Mouse (Mus musculus) G1E-ER4 (cell line): ENCODE results near the gene Hmga1. TPM values are rescaled to one million over a fixed set of nuclear protein-coding genes. Genes with fewer than 3 reads are reported as not detected.
A peak's percentile ranks its signal among the peaks of the same experiment; 100 is the strongest.

Experiments
- GATA1 ChIP-seq: IDR thresholded peaks from one replicate; pipeline ENCODE4 v1.8.0; 2012; ENCODE audit warnings: low read length, inconsistent platforms
- polyA plus RNA-seq: library from polyadenylated mRNA; stranded (reverse); fragments of >175 nt; gene quantifications from 2 replicates; pipeline ENCODE4 v1.2.3, GENCODE M21; 2012

Gene Hmga1
- polyA plus RNA-seq, 1 experiment: 2,596 TPM

GRCm38 (mm10) chr17:27587252-27587651 is 31.0 kb downstream of the Hmga1 start:
- TF ChIP-seq GATA1: no peak

GRCm38 (mm10) chr17:27588231-27588630 is 31.9 kb downstream of the Hmga1 start:
- no peak for TF ChIP-seq GATA1

DNA sequence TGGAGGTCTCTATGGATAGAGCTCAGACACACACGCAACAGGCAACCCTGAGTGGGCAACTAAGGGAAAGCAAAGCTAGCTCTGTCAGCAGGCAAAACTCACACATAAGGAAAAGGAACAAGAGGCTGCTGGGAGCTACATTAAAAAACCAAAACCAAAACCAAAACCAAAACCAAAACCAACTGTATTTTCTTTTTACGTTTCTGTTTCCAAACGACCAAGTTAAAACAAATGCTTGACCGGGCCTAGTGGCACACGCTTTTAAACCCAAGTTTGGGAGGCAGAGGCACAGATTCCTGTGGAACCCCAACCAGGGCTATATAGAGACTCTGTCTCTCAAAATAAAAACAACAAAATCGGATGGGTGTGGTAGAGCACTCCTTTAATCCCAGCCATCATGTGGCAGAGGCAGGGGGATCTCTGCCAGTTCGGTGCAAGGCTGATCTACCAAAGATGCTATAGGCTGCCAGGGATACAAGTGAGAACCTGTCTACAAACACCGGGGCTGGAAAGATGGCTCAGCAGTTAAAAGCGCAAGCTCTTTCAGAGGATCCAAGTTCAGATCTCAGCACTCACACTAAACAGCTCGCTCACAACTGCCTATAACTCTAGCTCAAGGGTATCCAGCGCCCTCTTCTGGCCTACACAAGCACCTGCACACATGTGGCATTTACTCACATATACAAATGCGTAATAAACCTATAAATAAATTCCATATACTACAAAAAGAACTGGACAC is 35.7 kb downstream of the Hmga1 start:
- no peak for TF ChIP-seq GATA1

- no peak for TF ChIP-seq GATA1
Measured at GRCm38 (mm10) chr17:27592565-27592910, 36.2 kb downstream of the Hmga1 start.

- no peak for TF ChIP-seq GATA1
Measured at GRCm38 (mm10) chr17:27595659-27596375, 39.5 kb downstream of the Hmga1 start.

DNA sequence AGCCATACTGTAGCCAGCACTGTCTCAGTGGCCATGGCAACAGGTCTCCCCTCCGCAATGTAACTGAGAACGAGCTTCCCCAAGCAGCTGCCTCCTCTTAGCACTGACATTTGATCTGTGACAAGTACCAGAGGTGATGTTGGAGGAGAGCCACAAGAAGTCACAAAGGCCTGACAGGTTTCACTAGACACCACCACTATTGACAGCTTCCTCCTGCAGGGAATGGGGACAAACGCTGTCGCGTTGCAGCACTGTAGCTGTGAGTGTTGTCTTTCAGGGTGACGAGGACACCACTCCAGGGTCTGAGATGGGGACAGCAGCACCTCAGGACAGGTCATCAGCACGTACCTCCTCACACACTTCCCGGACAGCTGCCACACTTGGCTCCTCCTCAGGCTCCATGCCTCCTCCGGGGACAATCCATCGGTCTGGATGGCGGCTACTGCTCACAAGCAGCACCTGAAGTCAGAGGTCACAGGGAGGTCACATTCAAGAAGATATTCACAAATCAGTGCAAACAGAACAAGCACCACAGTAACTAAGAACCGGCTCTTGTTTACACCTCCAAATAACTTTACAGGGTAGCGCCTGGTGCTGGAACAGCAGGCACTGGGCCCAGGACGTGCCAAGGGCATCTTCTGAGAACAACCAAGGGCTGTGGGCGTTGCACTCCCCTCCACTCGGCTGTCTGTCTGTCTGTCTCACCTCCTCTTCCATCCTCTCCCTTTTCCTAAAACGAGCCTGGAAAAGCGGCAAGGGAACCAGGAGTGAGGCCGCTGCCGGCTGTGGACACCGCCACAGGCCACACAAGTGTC is 40.3 kb downstream of the Hmga1 start:
- TF ChIP-seq GATA1: no peak

- no peak for TF ChIP-seq GATA1
Measured at GRCm38 (mm10) chr17:27600286-27600685, 44.0 kb downstream of the Hmga1 start.

DNA sequence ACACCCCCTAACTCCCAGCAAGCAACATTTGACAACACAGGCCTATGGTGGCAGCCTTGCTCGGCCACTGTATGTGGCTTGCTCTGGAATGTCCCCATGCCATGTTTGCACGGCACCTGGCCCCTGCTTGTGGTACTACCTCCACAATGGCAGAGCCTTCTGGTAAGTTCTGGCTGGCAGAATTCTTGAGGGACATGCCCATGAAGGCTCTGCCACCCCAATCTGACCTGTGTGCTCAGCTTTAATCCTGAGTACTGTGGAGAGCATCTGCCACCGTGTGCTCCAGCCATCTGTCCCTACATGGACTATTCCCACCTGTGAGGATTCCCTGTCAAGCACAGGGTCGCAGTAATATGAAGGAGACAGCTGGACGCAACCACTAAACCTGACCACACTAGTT is 44.6 kb downstream of the Hmga1 start:
- TF ChIP-seq GATA1: no peak

DNA sequence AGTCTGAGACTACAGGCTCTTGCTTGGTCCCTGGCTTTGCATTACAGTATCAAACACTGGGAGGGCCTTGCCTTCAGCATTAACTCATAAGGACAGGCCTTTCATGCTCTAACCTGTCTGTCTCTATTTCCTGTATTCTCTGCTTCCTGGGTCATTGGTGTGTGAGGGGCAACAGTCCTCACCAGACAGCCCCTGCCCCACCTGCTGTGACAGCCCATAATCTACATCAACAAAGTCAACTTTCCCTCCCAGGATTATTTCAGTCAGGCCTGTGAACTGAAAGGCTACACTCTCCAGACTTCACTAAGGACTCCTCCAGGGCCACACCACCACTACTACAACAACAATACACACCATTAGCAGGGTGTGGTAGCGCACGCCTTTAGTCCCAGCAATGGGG is 46.7 kb downstream of the Hmga1 start:
- no peak for TF ChIP-seq GATA1

GRCm38 (mm10) chr17:27603522-27604234 is 47.4 kb downstream of the Hmga1 start:
- no peak for TF ChIP-seq GATA1

DNA sequence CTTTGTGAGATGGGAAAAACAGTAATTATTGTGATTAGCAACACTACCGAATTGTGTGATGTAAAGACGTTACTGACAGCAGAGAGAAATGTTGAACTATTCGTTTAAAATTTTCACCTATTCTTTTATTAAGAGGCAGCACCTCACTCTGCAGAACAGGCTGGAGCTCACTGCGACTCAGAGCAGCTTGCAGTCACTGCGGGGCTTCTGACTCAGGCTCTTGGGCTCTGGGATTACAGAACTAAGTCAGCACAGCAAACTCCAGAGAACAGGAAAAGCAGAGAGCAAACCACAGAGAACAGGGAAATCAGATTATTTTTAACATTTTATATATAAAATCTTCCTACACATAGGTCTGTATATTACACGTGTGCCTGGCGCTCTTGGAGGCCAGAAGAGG is 53.3 kb downstream of the Hmga1 start:
- TF ChIP-seq GATA1: no peak

DNA sequence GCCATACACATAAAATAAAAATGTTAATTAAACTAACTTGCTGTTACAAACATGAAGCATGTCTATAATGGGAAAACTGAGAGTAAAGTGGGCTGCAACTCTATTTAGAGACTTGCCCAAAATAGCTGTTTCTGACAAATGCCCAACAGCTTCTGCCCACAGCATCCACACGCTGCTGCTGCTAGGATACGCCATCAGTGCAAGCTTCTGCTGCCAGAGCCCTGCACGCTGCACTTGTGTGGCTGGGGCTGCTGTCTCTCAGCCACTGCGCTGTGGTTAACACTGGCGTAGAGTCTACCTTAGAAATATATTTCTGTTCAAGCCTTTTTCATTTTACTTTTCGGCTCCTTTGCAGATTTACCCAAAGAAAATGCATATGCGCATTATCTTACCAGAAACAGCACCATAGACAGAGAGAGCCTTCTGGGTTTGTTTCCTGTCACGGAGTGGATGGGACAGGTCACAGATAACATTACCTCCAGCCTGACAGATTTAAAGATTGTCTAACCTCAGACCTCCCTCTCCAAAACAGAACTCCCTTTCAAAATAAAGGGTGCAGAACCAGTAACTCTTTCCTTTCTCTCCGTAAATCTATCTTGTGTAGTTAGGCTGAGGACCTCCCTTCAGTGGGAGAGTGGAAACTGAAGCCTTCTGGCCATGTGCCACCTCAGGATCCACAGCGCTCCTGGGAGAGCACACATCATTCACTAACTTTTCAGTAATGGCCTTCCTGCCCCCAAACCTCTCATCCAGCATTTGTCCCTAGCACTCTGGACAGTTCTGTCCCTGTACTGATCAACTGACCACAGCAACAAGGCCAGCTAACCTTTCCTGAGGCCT is 54.6 kb downstream of the Hmga1 start:
- TF ChIP-seq GATA1: peak; percentile 47

GRCm38 (mm10) chr17:27611519-27611884 is 55.2 kb downstream of the Hmga1 start:
- TF ChIP-seq GATA1: no peak

GRCm38 (mm10) chr17:27611994-27612393 is 55.7 kb downstream of the Hmga1 start:
- no peak for TF ChIP-seq GATA1

GRCm38 (mm10) chr17:27613016-27613415 is 56.7 kb downstream of the Hmga1 start:
- no peak for TF ChIP-seq GATA1

Other genes starting within 250 kb of the Hmga1 start
- gene Grm4, start 35.1 kb upstream of the Hmga1 start, polyA plus RNA-seq: not detected in 2 replicates
- gene AI413582, start 9.3 kb downstream of the Hmga1 start, polyA plus RNA-seq: 103 and 142 TPM in 2 replicates
- gene Nudt3, start 67.0 kb downstream of the Hmga1 start, polyA plus RNA-seq: 159 and 230 TPM in 2 replicates
- not detected in 2 replicates for gene RPS10-NUDT3, start 78.7 kb downstream of the Hmga1 start, polyA plus RNA-seq
- gene Rps10, start 80.2 kb downstream of the Hmga1 start, polyA plus RNA-seq: 2,779 and 3,446 TPM in 2 replicates
- not detected in 2 replicates for gene Pacsin1, start 99.0 kb downstream of the Hmga1 start, polyA plus RNA-seq
- gene Spdef, start 172.5 kb downstream of the Hmga1 start, polyA plus RNA-seq: 0.08 and 0.10 TPM in 2 replicates